Mouse (Mus musculus): ENCODE measurements around the gene Nadk.

The Nadk gene

GRCm38 (mm10) chr4:155601091-155601996, 39.2 kb downstream of the Nadk start, which contains the start of gene Slc35e2:
Gene Slc35e2 (plus strand): TSS chr4:155601416.
- peak; percentile 80 to 96 for DNase-seq (ENCODE audit: low read depth in 1 of 2, low spot score in 2 of 2)

GRCm38 (mm10) chr4:155601997-155602456, 39.8 kb downstream of the Nadk start:
- DNase-seq (ENCODE audit: low read depth in 1 of 2, low spot score in 2 of 2) = no peak

GRCm38 (mm10) chr4:155602753-155603152, 40.6 kb downstream of the Nadk start:
- DNase-seq (ENCODE audit: low read depth in 1 of 2, low spot score in 2 of 2) = no peak

- DNase-seq (ENCODE audit: low read depth in 1 of 2, low spot score in 2 of 2) = no peak
Measured at GRCm38 (mm10) chr4:155603801-155604200, 41.6 kb downstream of the Nadk start.

DNA sequence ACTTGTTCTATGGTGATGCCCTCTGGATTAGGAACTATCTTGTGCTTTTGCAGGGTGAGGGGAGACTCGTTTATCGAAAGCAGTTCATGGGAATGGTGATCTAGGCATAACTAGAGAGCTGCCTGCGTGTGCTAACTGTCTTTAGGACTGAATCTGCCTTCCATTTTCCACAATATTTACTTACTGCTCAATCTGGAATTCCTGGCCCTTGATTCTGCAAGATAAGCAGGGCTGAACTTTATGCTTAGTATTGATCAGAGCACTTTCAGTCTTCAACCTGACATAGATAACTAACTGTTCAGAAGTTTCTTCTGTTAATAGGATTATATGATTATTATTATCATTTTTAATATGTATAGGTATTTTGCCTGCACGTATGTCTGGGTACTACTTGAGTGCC, 43.0 kb downstream of the Nadk start:
- DNase-seq (ENCODE audit: low read depth in 1 of 2, low spot score in 2 of 2) = no peak

DNA sequence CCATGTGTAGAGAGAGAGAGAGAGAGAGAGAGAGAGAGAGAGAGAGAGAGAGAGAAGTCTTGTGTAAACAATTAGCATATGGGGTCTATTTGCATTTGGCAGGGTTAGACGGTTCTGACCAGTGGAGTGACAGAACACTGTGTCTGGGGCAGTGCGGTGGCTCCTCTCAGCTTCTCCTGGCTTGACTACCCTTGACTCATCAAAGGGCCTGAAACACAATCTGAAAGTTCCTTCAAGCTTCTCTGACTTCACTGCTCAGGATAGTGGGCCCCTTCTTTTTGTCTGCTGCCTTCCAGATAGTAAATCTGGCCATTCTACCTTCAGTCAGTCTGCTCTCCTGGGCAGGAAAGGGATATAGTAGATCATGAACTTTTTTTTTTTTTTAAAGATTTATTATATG, 44.6 kb downstream of the Nadk start:
- no peak for DNase-seq (ENCODE audit: low read depth in 1 of 2, low spot score in 2 of 2)

- DNase-seq (ENCODE audit: low read depth in 1 of 2, low spot score in 2 of 2) = no peak
Measured at GRCm38 (mm10) chr4:155611860-155612259, 49.7 kb downstream of the Nadk start.

GRCm38 (mm10) chr4:155613264-155613663, 51.1 kb downstream of the Nadk start:
- DNase-seq (ENCODE audit: low read depth in 1 of 2, low spot score in 2 of 2) = no peak

- no peak for DNase-seq (ENCODE audit: low read depth in 1 of 2, low spot score in 2 of 2)
Measured at GRCm38 (mm10) chr4:155618321-155618720, 56.1 kb downstream of the Nadk start.

DNA sequence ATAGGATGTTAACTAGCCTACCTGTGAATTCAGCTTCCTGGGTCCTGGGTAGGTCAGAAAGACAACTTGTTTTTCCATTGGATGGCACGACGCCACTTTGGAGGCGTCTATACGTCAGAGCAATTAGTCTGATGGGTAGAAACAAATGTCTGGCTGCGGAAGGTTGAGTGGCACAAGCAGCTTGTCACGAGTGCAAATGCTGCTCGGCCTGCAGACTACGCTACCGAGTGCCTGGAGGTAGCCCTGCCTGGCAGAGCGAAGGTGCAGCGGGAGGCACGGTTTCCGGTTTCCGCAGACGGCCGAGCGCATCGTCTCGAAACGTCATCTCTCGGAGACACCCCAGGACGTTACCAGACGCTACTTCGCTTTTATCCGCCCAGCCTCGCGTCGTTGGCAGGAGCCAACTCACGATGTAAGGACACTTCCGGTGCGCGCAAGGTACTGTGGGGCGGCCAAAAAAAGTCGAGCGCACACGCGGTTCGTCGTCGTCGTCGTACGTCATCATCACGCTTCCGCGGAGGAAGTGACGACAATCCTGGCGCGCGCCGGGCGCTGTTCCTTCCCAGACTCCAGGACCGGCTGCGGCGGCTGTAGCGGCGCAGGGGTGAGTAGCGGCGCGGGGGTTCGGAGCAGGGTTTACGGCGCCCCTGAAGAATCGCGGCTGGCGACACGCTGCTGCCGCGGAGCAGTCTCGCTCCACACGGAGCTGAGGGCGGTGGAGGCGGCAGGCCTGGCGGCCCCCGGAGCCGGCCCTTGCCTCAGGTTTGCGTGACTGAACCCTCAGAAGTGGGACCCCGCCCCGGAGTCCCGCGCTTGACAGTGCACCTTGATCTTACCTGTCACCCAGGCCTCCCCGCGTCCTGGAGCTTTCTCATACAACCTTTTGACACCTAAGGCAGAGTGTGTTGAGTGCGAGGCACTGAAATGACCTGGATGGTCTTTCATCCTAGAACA, 62.4 kb downstream of the Nadk start, which contains the start of gene Cdk11b:
Gene Cdk11b, plus strand, starts transcription at position 517 of the 954 bp plus-strand sequence.
- peak; percentile 90 to 92 for DNase-seq (ENCODE audit: low read depth in 1 of 2, low spot score in 2 of 2)

DNA sequence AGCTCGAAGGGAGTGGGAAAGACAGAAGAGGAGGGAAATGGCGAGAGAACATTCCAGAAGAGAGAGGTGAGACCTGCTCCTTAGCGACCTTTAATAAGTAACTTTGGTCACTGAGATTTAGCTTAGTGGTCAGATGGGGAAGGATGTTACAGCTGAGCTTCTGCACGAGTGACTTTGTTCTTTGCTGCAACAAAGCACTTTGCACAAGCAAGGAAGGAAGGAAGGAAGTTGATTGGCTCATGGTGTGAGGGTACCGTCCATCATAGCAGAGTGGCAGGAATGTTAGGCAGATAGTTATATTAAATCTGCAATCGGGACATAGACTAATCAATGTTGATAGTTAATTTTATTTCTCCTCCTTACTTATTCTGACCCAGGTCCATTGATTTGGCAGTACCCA, 68.1 kb downstream of the Nadk start:
- no peak for DNase-seq (ENCODE audit: low read depth in 1 of 2, low spot score in 2 of 2)

DNA sequence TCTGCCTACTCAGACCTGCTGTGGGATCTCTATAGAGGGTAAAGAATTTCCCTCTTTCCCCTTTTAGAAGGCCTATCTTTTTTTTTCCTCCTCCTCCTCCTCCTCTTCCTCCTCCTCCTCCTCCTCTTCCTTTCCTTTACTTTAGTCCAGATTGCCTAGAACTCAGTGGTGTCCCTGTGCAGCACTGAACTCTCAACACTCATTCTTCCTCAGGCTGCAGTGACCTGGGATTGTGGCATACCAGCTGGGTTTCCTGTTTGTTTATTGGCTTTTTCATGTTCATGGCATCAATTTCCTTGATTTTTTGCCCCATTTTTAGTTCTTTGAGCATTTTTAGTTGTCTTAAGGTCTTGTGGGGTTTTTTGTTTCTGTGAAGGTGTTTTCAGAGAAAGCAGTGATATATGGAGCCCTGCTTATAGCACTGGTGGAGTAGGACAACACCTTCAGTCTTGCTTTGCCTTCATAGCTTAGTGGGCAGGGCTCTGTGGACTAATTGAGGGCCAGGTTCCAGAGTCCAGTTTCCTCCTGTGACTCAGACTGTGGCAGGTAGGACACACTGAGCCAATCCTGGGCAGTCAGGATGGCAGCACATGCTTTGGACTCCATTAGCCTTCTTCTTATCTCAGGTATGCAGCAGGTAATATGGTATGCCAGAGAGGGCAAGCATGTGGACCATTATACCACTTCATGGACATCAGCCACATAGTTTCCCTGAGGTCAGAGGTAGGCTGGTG, 73.8 kb downstream of the Nadk start:
- DNase-seq (ENCODE audit: low read depth in 1 of 2, low spot score in 2 of 2) = no peak
